Mouse (Mus musculus): ENCODE data around the gene Sorbs1.

GRCm38 (mm10) chr19:40556029-40556428, 42.5 kb upstream of the Sorbs1 start:
- TF ChIP-seq CTCF (IDR thresholded peaks at IDR 0.05; ENCODE audit: low read depth) (no peak), EP300 (IDR thresholded peaks at IDR 0.05; ENCODE audit: low read depth) (no peak)

Measured in liver, embryonic 14.5 days (tissue).